Mouse (Mus musculus) stomach, postnatal 0 days (tissue): ENCODE data around the gene Rps21. TPM values are rescaled to one million over a fixed set of nuclear protein-coding genes. Genes with fewer than 3 reads are reported as not detected.

Experiments
- ATAC-seq: fragments of 200-750 bp; cut with Nextera tagmentation; 2 replicates; pipeline ENCODE4 v1.8.0; 2017; ENCODE audit not compliant: low FRiP score, low TSS enrichment
- DNase-seq: peaks from one replicate; pipeline ENCODE4 v3.0.0-alpha.2; 2016; ENCODE audit warnings: low spot score
- H3K27ac ChIP-seq: fragments of 300-500 bp; sonication (generic); replicated peaks from 2 replicates; pipeline ENCODE4 v1.5.1; 2014; ENCODE audit warnings: mild to moderate bottlenecking, control low read depth
- H3K27me3 ChIP-seq: fragments of 300-500 bp; sonication (generic); 2 replicates; pipeline ENCODE4 v1.6.1; 2014; ENCODE audit warnings: low read length; ENCODE audit not compliant: control insufficient read depth, insufficient read depth
- H3K36me3 ChIP-seq: fragments of 300-500 bp; sonication (generic); 2 replicates; pipeline ENCODE4 v1.6.1; 2014; ENCODE audit warnings: low read length, mixed read lengths; ENCODE audit not compliant: control insufficient read depth, insufficient read depth
- H3K4me1 ChIP-seq: fragments of 300-500 bp; sonication (generic); replicated peaks from 2 replicates; pipeline ENCODE4 v1.6.1; 2014; ENCODE audit warnings: antibody characterized with exemption; ENCODE audit not compliant: control insufficient read depth, insufficient read depth
- H3K4me2 ChIP-seq: fragments of 300-500 bp; sonication (generic); replicated peaks from 2 replicates; pipeline ENCODE4 v1.6.1; 2014; ENCODE audit warnings: low read depth, mild to moderate bottlenecking, control low read depth, moderate library complexity
- H3K4me3 ChIP-seq: fragments of 300-500 bp; sonication (generic); 2 replicates; pipeline ENCODE4 v1.5.1; 2014; ENCODE audit warnings: low read depth, low read length, control low read depth
- H3K9ac ChIP-seq: fragments of 300-500 bp; sonication (generic); 2 replicates; pipeline ENCODE4 v1.6.1; 2014; ENCODE audit warnings: mild to moderate bottlenecking, low read length, control low read depth, mixed read lengths
- H3K9me3 ChIP-seq: fragments of 300-500 bp; sonication (generic); 2 replicates; pipeline ENCODE4 v1.6.1; 2016; ENCODE audit warnings: low read length; ENCODE audit not compliant: control insufficient read depth
- CTCF ChIP-seq: IDR thresholded peaks from 2 replicates; pipeline ENCODE4 v1.5.1; 2016; ENCODE audit warnings: antibody characterized with exemption, low read depth, mild to moderate bottlenecking, moderate library complexity
- EP300 ChIP-seq: optimal IDR thresholded peaks from 2 replicates; pipeline ENCODE3; 2016; ENCODE audit warnings: antibody characterized with exemption
- WGBS: fragments of 180-500 bp; shearing (Covaris S2); extraction: QIAGEN DNeasy Blood & Tissue Kit; methylation state at CpG from one replicate; pipeline ENCODE4 v1.1.7; 2014; 5-methylcytosine and 5-hydroxymethylcytosine counted together
- polyA plus RNA-seq: library from polyadenylated mRNA; unstranded; fragments of >200 nt; fragmentation: Nextera tagmentation; extraction: Ambion mirVana; gene quantifications from 2 replicates; pipeline ENCODE4 v1.2.1, GENCODE M21; 2015

The Rps21 gene
- polyA plus RNA-seq, 1 experiment from 2014 or later, result 680 TPM

GRCm38 (mm10) chr2:180237601-180238345 lies 19.4 kb upstream of the Rps21 start:
- 80% methylated on average over 7 of the region's 7 CpGs for whole genome bisulfite sequencing
- no peak overlapping the region for H3K9ac ChIP-seq

GRCm38 (mm10) chr2:180238591-180238990 lies 18.6 kb upstream of the Rps21 start:
- no peak for DNase-seq
- no peak overlapping the region for H3K9ac ChIP-seq
- TF ChIP-seq EP300, result no peak
- no peak for TF ChIP-seq CTCF
- no peaks in the 10 kb centered on the region for H3K27me3 ChIP-seq
- no peak for ATAC-seq
- H3K4me3 ChIP-seq, result no peak overlapping the region
- H3K4me2 ChIP-seq, result no peak overlapping the region
- no peaks in the 10 kb centered on the region for H3K9me3 ChIP-seq
- 60% methylated on average over 5 of the region's 5 CpGs for WGBS
- H3K4me1 ChIP-seq, result peaks cover 11% of the 10 kb centered on the region; the same call in 1 of the 2 replicates
- H3K27ac ChIP-seq, result no peak overlapping the region
- no peaks in the 10 kb centered on the region for H3K36me3 ChIP-seq

More at GRCm38 (mm10) chr2:180237601-180238345, 19.4 kb upstream of the Rps21 start:
- no peaks in the 10 kb centered on the region for H3K36me3 ChIP-seq
- no peak overlapping the region for H3K4me2 ChIP-seq
- H3K27me3 ChIP-seq, result no peaks in the 10 kb centered on the region
- ATAC-seq, result no peak
- no peak for TF ChIP-seq CTCF
- TF ChIP-seq EP300, result no peak
- H3K4me1 ChIP-seq, result peaks cover 17% of the 10 kb centered on the region; the same call in 1 of the 2 replicates
- DNase-seq, result no peak
- peak overlapping the region; percentile 65 for H3K27ac ChIP-seq
- H3K4me3 ChIP-seq, result no peak overlapping the region
- no peaks in the 10 kb centered on the region for H3K9me3 ChIP-seq

GRCm38 (mm10) chr2:180243108-180243507 lies 14.1 kb upstream of the Rps21 start:
- no peak overlapping the region for H3K4me2 ChIP-seq
- 65% methylated on average over 4 of the region's 4 CpGs for WGBS
- no peak overlapping the region for H3K9ac ChIP-seq
- no peaks in the 10 kb centered on the region for H3K9me3 ChIP-seq
- DNase-seq, result no peak
- TF ChIP-seq CTCF, result no peak
- no peak for TF ChIP-seq EP300
- H3K27me3 ChIP-seq, result no peaks in the 10 kb centered on the region
- H3K27ac ChIP-seq, result no peak overlapping the region
- ATAC-seq, result peak; percentile 80
- H3K36me3 ChIP-seq, result no peaks in the 10 kb centered on the region
- H3K4me1 ChIP-seq, result no peaks in the 10 kb centered on the region
- no peak overlapping the region for H3K4me3 ChIP-seq

GRCm38 (mm10) chr2:180247916-180248315 lies 9.3 kb upstream of the Rps21 start:
- no peak overlapping the region for H3K4me2 ChIP-seq
- ATAC-seq (no peak), DNase-seq (no peak)
- no peaks in the 10 kb centered on the region for H3K36me3 ChIP-seq
- no peaks in the 10 kb centered on the region for H3K27me3 ChIP-seq
- H3K27ac ChIP-seq, result no peak overlapping the region
- H3K9me3 ChIP-seq, result no peaks in the 10 kb centered on the region
- H3K9ac ChIP-seq, result no peak overlapping the region
- H3K4me1 ChIP-seq, result peaks cover 4% of the 10 kb centered on the region; the same call in 1 of the 2 replicates
- WGBS, result 88% methylated on average over 5 of the region's 5 CpGs
- no peak overlapping the region for H3K4me3 ChIP-seq
- TF ChIP-seq EP300 (no peak), CTCF (no peak)

GRCm38 (mm10) chr2:180248947-180249660 lies 8.1 kb upstream of the Rps21 start:
- Histone ChIP-seq H3K4me2 (no peak overlapping the region), H3K9ac (peak overlapping the region; percentile 13; the same call in 1 of the 2 replicates), H3K27ac (peak overlapping the region; percentile 69), H3K4me1 (peaks cover 4% of the 10 kb centered on the region; the same call in 1 of the 2 replicates), H3K27me3 (no peaks in the 10 kb centered on the region), H3K36me3 (no peaks in the 10 kb centered on the region), H3K9me3 (no peaks in the 10 kb centered on the region), H3K4me3 (no peak overlapping the region)
- no peak for TF ChIP-seq EP300
- TF ChIP-seq CTCF, result no peak
- peak; percentile 85 for ATAC-seq
- DNase-seq, result peak; percentile 58
- WGBS, result 47% methylated on average over 9 of the region's 9 CpGs
